Mouse (Mus musculus): ENCODE measurements around the gene S100a6. TPM values are rescaled to one million over a fixed set of nuclear protein-coding genes. Genes with fewer than 3 reads are reported as not detected.

S100a6 gene
- polyA plus RNA-seq, 1 experiment from 2014 or later = 14.0 TPM

- Histone ChIP-seq H3K27ac (replicated peaks) (no peak overlapping the region), H3K36me3 (no peaks in the 10 kb centered on the region), H3K4me3 (no peak overlapping the region), H3K9me3 (replicated peaks) (no peaks in the 10 kb centered on the region), H3K27me3 (ENCODE audit: low read depth, poor library complexity, severe bottlenecking) (no peaks in the 10 kb centered on the region), H3K4me1 (no peaks in the 10 kb centered on the region)
- 86% methylated on average over 3 of the region's 3 CpGs for WGBS
- DNase-seq (ENCODE audit: low spot score) = no peak
Observed at GRCm38 (mm10) chr3:90605049-90605448, 7.6 kb upstream of the S100a6 start.

DNA sequence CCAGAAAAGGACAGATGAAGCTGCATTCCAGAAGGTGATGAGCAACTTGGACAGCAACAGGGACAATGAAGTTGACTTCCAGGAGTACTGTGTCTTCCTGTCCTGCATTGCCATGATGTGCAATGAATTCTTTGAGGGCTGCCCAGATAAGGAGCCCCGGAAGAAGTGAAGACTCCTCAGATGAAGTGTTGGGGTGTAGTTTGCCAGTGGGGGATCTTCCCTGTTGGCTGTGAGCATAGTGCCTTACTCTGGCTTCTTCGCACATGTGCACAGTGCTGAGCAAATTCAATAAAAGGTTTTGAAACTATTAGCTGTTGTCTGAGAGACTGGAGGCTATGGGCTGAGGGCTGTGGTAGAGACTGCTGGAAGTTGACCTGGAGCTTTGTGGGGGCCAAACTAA lies 6.9 kb upstream of the S100a6 start:
- WGBS = 85% methylated on average over 2 of the region's 2 CpGs
- no peak for DNase-seq (ENCODE audit: low spot score)
- H3K27ac ChIP-seq (replicated peaks) = no peak overlapping the region

DNA sequence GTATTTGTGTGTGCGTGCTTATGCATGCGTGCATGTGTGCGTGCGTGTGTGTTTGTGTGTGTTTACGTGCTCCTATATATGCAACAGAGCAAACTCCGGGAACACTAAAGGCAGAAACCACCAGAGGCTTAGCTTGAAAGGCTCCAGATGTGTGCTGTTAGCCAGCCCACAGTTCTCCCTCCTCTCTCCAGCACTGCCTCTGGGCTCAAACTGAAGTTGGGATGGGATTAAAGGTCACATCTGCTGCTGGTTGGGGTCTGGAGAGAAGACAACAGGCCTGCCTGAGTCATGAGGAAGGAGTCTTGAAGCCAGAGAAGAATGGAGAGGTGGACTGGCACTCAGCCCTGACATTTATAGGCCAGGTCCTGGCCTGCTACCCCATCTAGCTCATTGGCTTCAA lies 6.5 kb upstream of the S100a6 start:
- no peaks in the 10 kb centered on the region for H3K9me3 ChIP-seq (replicated peaks)
- H3K27ac ChIP-seq (replicated peaks) = no peak overlapping the region
- no peak overlapping the region for H3K4me3 ChIP-seq
- peak; percentile 29 for DNase-seq (ENCODE audit: low spot score)
- no peaks in the 10 kb centered on the region for H3K4me1 ChIP-seq
- no peaks in the 10 kb centered on the region for H3K27me3 ChIP-seq (ENCODE audit: low read depth, poor library complexity, severe bottlenecking)
- WGBS = 88% methylated on average over 6 of the region's 6 CpGs
- H3K36me3 ChIP-seq = no peaks in the 10 kb centered on the region

More for the DNA sequence above, 6.9 kb upstream of the S100a6 start:
- H3K27me3 ChIP-seq (ENCODE audit: low read depth, poor library complexity, severe bottlenecking) = no peaks in the 10 kb centered on the region
- H3K36me3 ChIP-seq = no peaks in the 10 kb centered on the region
- no peaks in the 10 kb centered on the region for H3K9me3 ChIP-seq (replicated peaks)
- no peaks in the 10 kb centered on the region for H3K4me1 ChIP-seq
- H3K4me3 ChIP-seq = no peak overlapping the region

- H3K27ac ChIP-seq (replicated peaks) = no peak overlapping the region
- no peaks in the 10 kb centered on the region for H3K27me3 ChIP-seq (ENCODE audit: low read depth, poor library complexity, severe bottlenecking)
- H3K4me1 ChIP-seq = no peaks in the 10 kb centered on the region
- H3K4me3 ChIP-seq = no peak overlapping the region
- DNase-seq (ENCODE audit: low spot score) = no peak
- WGBS = 85% methylated on average over 3 of the region's 3 CpGs
- H3K9me3 ChIP-seq (replicated peaks) = no peaks in the 10 kb centered on the region
- H3K36me3 ChIP-seq = no peaks in the 10 kb centered on the region
Observed at GRCm38 (mm10) chr3:90607361-90607760, 5.3 kb upstream of the S100a6 start.

- H3K27ac ChIP-seq (replicated peaks) = no peak within 1 kb of the TSS
- H3K36me3 ChIP-seq = no peaks in the 10 kb centered on the region
- WGBS = 59% methylated on average over 3 of the region's 3 CpGs
- DNase-seq (ENCODE audit: low spot score) = no peak
- H3K27me3 ChIP-seq (ENCODE audit: low read depth, poor library complexity, severe bottlenecking) = peaks cover 4% of the 10 kb centered on the region
- H3K9me3 ChIP-seq (replicated peaks) = no peaks in the 10 kb centered on the region
- peaks cover 8% of the 10 kb centered on the region for H3K4me1 ChIP-seq
- no peak within 1 kb of the TSS for H3K4me3 ChIP-seq
Observed at GRCm38 (mm10) chr3:90608223-90608622, 4.5 kb upstream of the S100a6 start, which contains the start of gene S100a5. S100a5 (plus strand) TSS chr3:90608523.

DNA sequence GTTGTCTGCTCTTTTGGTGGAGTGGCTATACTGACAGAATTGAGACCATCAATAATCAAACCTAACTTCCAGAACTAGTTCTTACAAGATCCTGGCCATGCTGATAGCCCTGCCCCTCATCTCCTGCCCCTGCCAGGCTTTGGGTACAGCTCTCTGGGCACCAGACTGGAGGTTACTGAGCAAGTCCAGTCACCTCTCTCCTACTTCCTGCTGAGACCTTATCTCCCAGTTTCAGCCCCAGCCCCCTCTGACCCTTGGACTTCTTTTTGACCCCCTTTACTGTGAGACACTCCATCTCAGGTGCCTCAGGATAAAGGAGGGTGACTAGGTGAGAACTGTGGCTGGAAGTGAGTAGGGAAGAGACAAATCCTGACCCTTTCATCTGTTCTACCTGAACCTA lies 3.6 kb upstream of the S100a6 start:
- Histone ChIP-seq H3K27me3 (ENCODE audit: low read depth, poor library complexity, severe bottlenecking) (peaks cover 13% of the 10 kb centered on the region), H3K36me3 (no peaks in the 10 kb centered on the region), H3K4me1 (peaks cover 13% of the 10 kb centered on the region), H3K4me3 (no peak overlapping the region), H3K9me3 (replicated peaks) (no peaks in the 10 kb centered on the region), H3K27ac (replicated peaks) (no peak overlapping the region)
- no peak for DNase-seq (ENCODE audit: low spot score)

- H3K9me3 ChIP-seq (replicated peaks) = no peaks in the 10 kb centered on the region
- DNase-seq (ENCODE audit: low spot score) = no peak
- no peaks in the 10 kb centered on the region for H3K36me3 ChIP-seq
- H3K27me3 ChIP-seq (ENCODE audit: low read depth, poor library complexity, severe bottlenecking) = peaks cover 14% of the 10 kb centered on the region
- H3K4me1 ChIP-seq = peaks cover 13% of the 10 kb centered on the region
- no peak overlapping the region for H3K27ac ChIP-seq (replicated peaks)
- WGBS = 86% methylated on average over 3 of the region's 3 CpGs
- no peak overlapping the region for H3K4me3 ChIP-seq
Observed at GRCm38 (mm10) chr3:90611494-90611893, 1.2 kb upstream of the S100a6 start.

DNA sequence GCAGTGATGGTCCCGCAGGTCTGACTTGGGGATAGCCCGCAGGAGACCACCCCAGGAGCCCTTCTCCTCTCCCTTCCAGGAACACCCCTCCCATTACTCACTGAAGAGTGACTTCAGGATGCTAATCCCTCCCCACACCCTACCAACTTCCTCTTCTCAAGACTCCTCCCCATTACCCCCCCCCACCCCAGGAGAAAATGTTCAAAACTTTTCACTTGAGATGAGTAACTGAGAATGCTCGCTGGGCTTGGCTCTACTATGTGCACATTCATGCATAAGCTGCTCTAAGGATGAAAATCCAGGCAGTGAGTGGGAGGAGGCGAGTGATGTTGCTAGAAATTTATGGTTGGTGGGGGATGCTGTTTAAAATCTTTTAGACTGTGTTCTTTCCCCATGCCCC lies 621 bp upstream of the S100a6 start:
- WGBS = 67% methylated on average over 4 of the region's 4 CpGs
- Histone ChIP-seq H3K4me1 (peaks cover 13% of the 10 kb centered on the region), H3K9me3 (replicated peaks) (no peaks in the 10 kb centered on the region), H3K36me3 (no peaks in the 10 kb centered on the region), H3K4me3 (no peak overlapping the region), H3K27ac (replicated peaks) (no peak overlapping the region), H3K27me3 (ENCODE audit: low read depth, poor library complexity, severe bottlenecking) (peaks cover 14% of the 10 kb centered on the region)
- DNase-seq (ENCODE audit: low spot score) = no peak

- 68% methylated on average over 7 of the region's 7 CpGs for WGBS
- Histone ChIP-seq H3K27ac (replicated peaks) (peak overlapping the region; percentile 64; the same call in 1 of the 2 replicates), H3K4me1 (peaks cover 13% of the 10 kb centered on the region), H3K36me3 (no peaks in the 10 kb centered on the region), H3K27me3 (ENCODE audit: low read depth, poor library complexity, severe bottlenecking) (peaks cover 14% of the 10 kb centered on the region), H3K4me3 (peak overlapping the region; percentile 57), H3K9me3 (replicated peaks) (no peaks in the 10 kb centered on the region)
- DNase-seq (ENCODE audit: low spot score) = no peak
Observed at GRCm38 (mm10) chr3:90613461-90614147, 922 bp downstream of the S100a6 start.

DNA sequence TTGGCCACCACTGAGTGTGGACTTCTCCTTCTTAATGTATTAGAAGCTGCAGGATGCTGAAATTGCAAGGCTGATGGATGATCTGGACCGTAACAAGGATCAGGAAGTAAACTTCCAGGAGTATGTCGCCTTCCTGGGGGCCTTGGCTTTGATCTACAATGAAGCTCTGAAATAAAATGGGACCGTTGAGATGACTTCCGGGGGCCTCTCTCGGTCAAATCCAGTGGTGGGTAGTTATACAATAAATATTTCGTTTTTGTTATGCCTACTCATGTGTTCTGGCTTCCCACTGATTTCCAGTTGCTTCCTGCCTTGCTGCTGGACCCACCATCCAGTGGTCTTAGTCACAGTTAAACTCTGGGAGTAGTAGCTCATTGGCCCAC lies 1.5 kb downstream of the S100a6 start:
- WGBS = 95% methylated on average over 6 of the region's 6 CpGs
- Histone ChIP-seq H3K4me1 (peaks cover 13% of the 10 kb centered on the region), H3K9me3 (replicated peaks) (no peaks in the 10 kb centered on the region), H3K36me3 (no peaks in the 10 kb centered on the region), H3K4me3 (no peak overlapping the region), H3K27me3 (ENCODE audit: low read depth, poor library complexity, severe bottlenecking) (peaks cover 14% of the 10 kb centered on the region), H3K27ac (replicated peaks) (no peak overlapping the region)
- DNase-seq (ENCODE audit: low spot score) = no peak

GRCm38 (mm10) chr3:90614611-90615251 lies 2.0 kb downstream of the S100a6 start:
- 82% methylated on average over 11 of the region's 11 CpGs for WGBS
- Histone ChIP-seq H3K4me1 (peaks cover 13% of the 10 kb centered on the region), H3K27me3 (ENCODE audit: low read depth, poor library complexity, severe bottlenecking) (peaks cover 14% of the 10 kb centered on the region), H3K4me3 (no peak overlapping the region), H3K36me3 (no peaks in the 10 kb centered on the region), H3K27ac (replicated peaks) (no peak overlapping the region), H3K9me3 (replicated peaks) (no peaks in the 10 kb centered on the region)
- no peak for DNase-seq (ENCODE audit: low spot score)

DNA sequence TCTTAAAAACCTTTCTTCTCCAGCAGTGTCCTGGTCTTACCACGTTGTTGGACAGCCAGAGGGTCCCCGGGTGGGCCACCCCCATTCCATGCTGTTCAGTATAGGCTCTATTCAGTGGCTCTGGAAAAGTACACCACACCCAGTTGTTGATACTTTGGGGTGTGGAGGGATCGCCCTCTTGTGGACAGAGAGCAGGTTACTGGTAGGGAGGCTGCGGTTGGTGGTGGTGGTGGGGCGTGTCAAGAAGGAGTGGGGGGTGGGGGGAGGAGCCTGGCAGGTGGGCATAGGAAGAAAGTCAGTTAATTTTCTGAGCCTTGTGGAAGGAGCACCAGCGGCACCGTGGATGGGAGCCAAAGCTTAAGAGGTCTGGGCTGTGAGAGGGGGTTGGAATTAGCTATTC lies 2.7 kb downstream of the S100a6 start:
- 11% methylated on average over 7 of the region's 7 CpGs for WGBS
- Histone ChIP-seq H3K4me3 (no peak overlapping the region), H3K36me3 (no peaks in the 10 kb centered on the region), H3K27ac (replicated peaks) (no peak overlapping the region), H3K27me3 (ENCODE audit: low read depth, poor library complexity, severe bottlenecking) (peaks cover 14% of the 10 kb centered on the region), H3K4me1 (peaks cover 13% of the 10 kb centered on the region), H3K9me3 (replicated peaks) (no peaks in the 10 kb centered on the region)
- DNase-seq (ENCODE audit: low spot score) = peak; percentile 53

GRCm38 (mm10) chr3:90615911-90616310 lies 3.2 kb downstream of the S100a6 start:
- no peak overlapping the region for H3K4me3 ChIP-seq
- peaks cover 13% of the 10 kb centered on the region for H3K4me1 ChIP-seq
- WGBS = 88% methylated on average over 1 of the region's 1 CpGs
- DNase-seq (ENCODE audit: low spot score) = no peak
- no peaks in the 10 kb centered on the region for H3K36me3 ChIP-seq
- H3K9me3 ChIP-seq (replicated peaks) = no peaks in the 10 kb centered on the region
- peaks cover 14% of the 10 kb centered on the region for H3K27me3 ChIP-seq (ENCODE audit: low read depth, poor library complexity, severe bottlenecking)
- H3K27ac ChIP-seq (replicated peaks) = no peak overlapping the region
